Mouse (Mus musculus) mature B cell (primary cell): ENCODE measurements around the gene Plod1.

ENCODE experiments used
- in situ Hi-C: fragments of 300-500 bp; cut with MboI; formaldehyde crosslinking; loops from 2 replicates; pipeline ENCODE4 v1.14.3; 2019

The Plod1 gene

DNA sequence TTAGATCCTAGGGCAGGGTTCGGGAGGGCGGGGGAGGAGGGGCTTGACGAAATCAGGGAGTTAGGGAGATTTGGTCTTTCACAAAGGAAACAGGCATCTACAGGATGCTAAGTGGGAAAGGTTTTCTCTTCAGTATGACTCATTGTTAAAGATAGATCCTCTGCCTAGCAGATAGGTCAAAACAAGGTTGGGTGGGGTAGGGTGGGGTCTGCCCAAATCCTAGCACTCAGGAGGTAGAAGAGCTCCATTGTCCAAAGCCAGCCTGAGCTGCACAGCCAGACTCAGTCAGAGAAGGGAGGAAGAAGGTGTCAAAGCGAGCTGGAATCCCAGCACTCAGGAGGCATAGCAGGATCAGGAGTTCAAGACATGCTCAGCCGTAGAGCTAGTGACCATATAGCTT, 919 bp upstream of the Plod1 start:
- in situ Hi-C loops, result no loop called here

GRCm38 (mm10) chr4:147937021-147937420, 454 bp upstream of the Plod1 start:
- in situ Hi-C loops, result no loop called here

DNA sequence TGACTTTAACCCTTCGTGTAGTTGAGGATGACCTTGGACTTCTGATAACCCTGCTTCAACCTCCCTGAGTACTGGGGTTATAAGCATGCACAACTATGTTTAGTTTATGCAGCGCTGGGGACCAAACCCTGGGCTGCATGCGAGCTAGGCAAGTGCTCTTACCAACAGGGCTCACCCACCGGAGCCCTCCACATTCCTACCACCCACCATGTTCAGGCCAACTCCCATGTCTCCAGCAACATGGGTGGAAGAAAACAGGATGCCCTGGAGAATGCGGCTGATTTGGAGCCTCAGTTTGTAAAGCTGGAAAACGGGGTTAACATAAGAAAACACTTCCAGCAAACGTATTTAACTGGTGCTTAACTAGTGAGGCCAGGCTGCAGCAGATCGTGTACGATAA, 663 bp downstream of the Plod1 start:
- in situ Hi-C loops, result no loop called here

DNA sequence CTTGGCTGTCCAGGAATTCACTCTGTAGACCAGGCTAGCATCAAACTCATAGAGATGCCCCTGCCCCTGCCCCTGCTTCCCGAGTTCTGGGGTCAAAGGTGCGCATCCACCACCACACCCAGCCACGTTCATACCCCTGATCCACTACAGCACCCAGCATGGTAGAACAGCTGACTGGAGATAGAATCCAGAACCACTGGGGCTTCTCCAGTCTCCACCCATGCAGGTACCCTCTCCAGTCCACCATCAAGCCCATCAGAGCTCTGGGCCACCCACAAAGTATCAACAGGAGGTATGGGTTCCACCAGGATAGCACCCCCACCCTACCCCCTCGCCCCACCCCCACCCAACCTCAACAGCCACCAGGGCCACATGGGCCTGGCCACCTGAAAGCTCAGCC, 2.0 kb downstream of the Plod1 start:
- in situ Hi-C loops, result no loop called here

DNA sequence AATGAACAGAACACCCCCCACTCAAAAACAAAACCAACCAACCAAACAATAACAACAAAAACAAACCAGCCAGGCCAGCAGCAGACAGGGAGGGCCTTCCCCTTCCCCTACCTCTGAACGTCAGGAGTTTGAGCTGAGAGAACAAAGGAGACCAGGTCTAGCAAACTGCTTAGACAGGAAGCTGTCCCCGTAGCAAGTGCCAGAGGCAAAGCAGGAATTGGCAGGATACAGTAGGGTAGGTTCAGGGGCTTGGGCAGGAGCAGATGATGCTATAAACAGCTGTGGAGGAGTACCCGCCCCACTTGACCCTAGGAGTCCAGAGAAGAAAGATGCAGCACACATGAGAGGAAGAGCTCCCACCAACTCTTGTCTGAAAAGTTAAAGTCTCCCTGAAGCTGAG, 2.4 kb downstream of the Plod1 start:
- in situ Hi-C loops, result no loop called here

GRCm38 (mm10) chr4:147930946-147931345, 5.6 kb downstream of the Plod1 start:
- in situ Hi-C loops, result no loop called here

- in situ Hi-C loops, result no loop called here
These were observed 8.0 kb downstream of the Plod1 start for GRCm38 (mm10) chr4:147928540-147928939.

DNA sequence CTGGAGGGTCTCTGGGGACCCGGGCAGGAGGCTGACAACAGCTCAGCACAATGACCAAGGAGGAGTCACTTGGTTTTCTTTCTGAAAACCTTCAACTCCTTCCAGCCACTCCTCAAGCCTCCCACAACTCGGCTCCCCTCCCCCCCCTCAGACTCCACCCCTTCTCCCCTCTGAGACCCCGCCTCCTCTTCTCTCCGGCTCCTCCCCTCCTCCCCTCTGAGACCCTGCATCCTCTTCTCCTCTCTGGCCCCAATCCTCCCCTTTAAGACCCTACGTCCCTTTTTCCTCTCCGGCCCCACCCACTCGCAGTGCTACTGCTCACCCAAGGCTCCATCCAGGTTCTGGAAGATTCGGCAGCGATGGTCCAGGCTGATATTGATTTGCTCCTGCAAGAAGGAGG, 8.4 kb downstream of the Plod1 start:
- in situ Hi-C loops, result no loop called here

DNA sequence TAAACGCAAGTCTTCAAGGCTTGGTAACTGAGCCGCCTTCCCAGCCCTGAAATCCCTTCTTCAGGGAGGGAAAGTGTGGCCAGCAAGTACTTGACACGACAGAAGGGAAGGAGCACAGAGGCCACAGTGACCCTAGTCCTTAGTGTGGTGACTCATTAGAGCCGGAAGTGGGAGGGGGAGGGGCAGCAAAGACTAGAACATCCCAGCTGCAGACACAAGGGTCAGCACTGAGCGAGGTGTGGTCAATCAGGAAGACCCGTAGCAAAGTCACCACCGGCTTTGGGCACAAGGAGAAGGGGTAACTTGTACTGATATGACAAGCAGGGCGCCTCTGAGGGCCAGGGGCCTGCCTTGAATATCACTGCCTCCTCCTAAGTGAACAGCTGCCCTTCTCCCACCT, 8.9 kb downstream of the Plod1 start:
- in situ Hi-C loops, result no loop called here

GRCm38 (mm10) chr4:147922341-147922740, 14.2 kb downstream of the Plod1 start:
- in situ Hi-C loops, result no loop called here

DNA sequence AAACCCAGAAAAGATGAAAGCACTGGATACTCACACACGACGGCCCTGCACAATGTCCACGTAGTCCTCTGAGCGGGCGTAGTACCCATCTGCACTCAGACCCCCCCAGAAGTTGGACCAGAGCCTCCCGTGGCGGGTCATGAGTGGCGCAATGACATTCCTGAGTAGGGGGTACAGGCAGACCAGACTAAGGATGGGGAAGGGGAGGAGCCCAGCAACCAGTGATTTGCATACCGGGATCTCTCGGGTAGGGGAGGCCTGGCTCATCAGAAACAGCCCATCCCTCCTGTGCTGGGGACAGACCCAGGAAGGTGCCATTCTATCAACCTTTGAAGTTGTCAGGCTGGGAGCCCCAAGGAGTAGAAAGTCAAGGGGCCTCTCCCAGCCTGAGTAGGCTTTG, 15.6 kb downstream of the Plod1 start:
- in situ Hi-C loops, result no loop called here

DNA sequence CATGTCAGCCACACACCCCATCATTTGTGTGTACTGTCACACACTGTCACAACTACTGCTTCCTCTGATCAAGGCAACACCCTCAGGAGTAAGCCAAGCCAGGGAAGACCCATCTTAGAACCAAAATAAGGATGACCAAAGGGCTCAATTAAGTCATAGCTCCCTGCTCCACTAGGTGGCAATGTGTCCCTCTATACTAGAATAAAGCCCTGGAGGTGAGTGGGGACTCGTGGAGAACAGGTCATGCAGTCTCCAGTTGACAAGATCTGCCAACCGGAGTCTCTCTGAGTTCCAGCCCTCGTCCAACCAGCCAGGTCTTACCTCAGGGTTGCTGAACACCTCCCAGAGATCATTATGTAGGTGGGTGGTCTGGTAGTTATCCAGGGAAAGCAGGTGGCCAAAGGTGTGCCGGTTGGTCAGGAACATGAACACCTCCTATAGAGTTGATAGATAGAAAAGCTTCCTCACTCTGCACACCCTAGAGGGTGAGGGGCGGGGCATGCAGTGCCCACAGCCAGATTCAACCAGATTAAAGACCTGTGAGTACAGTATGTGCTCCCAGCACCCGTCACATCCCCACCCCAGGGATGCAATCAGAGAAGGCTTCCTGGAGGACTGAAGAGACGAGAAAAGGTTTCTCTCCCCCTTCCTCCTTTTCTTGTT, 18.0 kb downstream of the Plod1 start:
- in situ Hi-C loops, result no loop called here

DNA sequence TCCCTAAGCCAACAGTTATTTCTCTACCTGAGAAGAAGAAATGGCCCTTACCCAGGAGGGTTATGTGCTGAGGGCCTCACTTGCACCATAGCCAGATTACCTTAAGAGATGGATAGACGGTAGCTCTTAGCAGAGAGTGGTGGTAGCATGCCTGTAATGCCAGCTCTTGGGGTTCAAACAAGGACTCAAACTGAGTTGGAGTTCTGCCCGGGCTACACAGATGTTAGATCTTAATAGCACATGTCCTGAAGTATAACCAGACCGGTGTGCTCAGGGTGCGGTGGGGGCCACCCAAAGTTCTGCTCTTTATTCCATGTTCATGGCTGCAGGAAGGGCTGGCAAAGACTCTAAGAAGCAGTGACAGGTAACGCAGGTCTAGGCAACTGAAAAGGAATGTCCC, 27.1 kb downstream of the Plod1 start:
- in situ Hi-C loops, result no loop called here

DNA sequence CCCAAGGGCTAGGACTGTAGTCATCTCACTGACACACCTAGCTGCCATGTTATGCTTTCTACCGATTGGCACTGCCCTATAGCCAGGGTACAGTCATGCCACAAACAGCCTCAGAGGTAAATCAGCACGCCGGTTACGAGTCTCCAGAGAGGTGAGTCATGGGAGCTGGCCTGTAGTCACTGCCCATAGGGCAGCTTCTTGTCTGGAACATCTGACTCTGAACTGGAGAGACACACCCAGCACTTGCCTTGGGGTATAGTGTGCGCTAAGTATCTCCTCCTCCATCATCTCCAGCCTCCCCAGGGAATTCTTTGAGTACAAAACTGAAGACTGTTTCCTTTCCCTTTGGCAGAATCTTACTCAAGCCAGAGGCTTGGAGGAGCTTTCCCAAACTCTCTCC, 30.3 kb downstream of the Plod1 start:
- in situ Hi-C loops, result no loop called here

DNA sequence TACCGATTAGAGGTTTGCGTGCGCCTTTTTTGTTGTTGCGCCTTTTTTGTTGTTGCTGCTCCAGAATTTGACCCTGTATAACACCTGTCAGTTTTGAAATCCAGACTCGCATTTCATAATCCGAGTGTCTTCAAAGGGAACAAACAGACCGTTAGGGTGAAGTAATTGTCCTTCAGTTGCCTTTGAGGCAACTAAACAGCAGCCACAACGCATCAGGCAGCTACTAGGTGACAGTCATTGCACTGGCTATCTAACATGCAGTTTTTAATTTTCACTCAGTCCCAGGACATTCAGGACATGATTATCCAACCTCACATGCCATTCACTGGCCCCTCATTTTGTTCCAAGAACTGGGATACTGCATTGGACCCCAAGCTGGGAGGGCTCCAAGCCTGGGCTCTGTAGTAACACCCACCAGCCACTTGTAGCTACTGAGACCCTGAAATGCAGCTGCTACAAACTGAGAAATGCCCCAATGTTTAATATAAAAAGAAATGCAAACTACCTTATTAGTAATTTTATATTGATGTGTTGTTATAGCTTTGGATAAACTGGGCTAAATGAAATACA, 31.4 kb downstream of the Plod1 start:
- in situ Hi-C loops, result no loop called here

DNA sequence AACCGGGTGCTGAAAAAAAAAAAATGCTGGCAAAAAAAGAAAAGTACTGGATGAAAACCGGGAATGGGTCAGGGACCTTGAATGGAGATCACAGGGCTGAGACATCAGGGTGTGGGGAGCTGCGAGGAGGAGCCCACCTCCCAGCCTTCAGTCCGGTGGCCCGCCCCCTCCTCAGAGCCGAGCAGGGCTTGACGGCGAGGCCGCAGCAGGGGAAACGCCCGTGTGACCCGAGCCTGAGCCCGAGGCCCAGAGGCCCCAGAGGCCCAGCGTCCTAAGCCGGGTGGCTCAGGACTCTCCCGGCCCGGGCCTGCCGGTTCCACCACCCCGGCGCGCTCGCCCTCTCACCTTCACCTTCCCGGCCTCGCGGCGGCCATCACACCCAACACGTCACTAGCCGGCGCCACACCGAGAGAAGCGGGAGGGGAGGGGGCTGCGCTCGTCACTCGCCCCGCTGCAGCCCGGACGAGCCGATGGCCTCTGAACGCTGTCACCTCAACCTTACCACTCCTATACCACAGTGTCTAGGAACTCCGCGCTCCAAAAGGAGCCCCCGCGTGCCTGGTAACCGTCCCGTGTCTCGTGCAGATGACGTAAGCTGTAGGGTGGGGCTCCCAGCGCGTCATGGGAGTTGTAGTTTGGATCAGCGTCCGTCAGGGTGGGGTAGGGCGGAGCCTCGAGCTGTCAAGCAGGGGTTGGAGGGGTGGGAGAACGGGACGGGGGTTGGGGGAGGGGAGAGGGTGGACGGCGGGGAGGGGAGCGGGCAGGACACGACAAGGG, 32.1 kb downstream of the Plod1 start, which contains the start of gene Mfn2:
Gene Mfn2 (minus strand): TSS at position 392 of the 777 bp plus-strand sequence.
- in situ Hi-C loops, result no loop called here

- in situ Hi-C loops, result no loop called here
These were observed 33.0 kb downstream of the Plod1 start for GRCm38 (mm10) chr4:147903601-147904000.

DNA sequence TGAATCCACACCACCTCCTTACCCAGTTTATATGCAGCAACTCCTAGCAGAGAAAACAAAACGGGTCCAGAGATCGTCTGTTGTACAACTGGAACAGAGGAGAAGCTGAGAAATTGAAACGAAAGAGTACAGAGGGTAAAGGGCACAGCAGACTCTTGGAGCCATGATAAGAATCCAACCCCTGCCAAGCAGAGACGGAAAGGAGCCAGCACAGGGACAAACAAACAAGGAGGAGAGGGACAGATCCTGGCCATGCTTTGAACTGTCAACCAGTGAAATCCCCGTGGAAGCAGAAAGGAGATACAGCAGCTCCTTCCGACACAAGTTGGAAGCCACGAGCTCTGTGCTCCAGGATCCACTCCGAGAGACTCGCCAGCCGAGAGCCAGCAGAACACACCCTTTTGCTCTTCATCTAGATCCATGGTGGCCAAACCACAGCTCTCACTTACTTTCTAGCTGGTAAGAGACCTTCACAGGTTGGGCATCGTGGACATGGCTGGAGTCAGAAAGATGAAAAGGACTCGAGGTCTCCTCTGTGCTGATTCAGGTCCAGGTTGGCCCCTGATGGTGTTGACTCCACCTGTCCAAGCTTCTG, 33.6 kb downstream of the Plod1 start:
- in situ Hi-C loops, result no loop called here

GRCm38 (mm10) chr4:147900452-147900851, 36.1 kb downstream of the Plod1 start:
- in situ Hi-C loops, result no loop called here

- in situ Hi-C loops, result no loop called here
These were observed 39.2 kb downstream of the Plod1 start for GRCm38 (mm10) chr4:147897348-147897747.

DNA sequence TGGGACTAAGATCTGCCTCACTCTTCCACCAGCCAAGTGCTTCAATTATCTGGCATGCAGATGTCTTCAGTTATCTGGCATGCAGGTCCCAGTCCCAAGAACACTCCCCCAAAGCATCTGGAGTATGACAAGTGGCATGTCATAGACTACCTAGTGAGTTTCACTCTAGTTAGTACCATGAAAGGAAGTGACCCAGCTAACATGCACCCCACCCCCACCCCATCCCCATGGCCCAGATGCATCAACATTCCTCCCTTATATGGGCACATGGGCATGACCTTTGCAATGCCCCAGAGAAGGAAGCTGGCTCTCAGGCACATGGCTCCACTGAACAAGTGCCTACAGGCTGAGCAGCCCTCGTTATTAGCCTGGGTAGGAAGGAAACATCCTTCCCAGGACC, 40.2 kb downstream of the Plod1 start:
- in situ Hi-C loops, result no loop called here

- in situ Hi-C loops, result no loop called here
These were observed 40.7 kb downstream of the Plod1 start for GRCm38 (mm10) chr4:147895815-147896330.

- in situ Hi-C loops, result no loop called here
These were observed 46.2 kb downstream of the Plod1 start for GRCm38 (mm10) chr4:147890341-147890740.
